Mouse (Mus musculus) heart, embryonic 12.5 days (tissue): Measurements from ENCODE around the gene Mrgpra6. TPM values are rescaled to one million over a fixed set of nuclear protein-coding genes. Genes with fewer than 3 reads are reported as not detected.

Experiments
- ATAC-seq: fragments of 200-750 bp; cut with Nextera tagmentation; 2 replicates; pipeline ENCODE4 v1.8.0; 2017; ENCODE audit warnings: moderate TSS enrichment, moderate library complexity; ENCODE audit not compliant: insufficient number of reproducible peaks, low FRiP score
- H3K27ac ChIP-seq: fragments of 300-500 bp; sonication (generic); 2 replicates; pipeline ENCODE4 v1.5.1; 2016; ENCODE audit warnings: mild to moderate bottlenecking, moderate library complexity; ENCODE audit not compliant: poor library complexity, severe bottlenecking
- H3K27me3 ChIP-seq: fragments of 300-500 bp; sonication (generic); replicated peaks from 2 replicates; pipeline ENCODE4 v1.6.1; 2016; ENCODE audit warnings: mild to moderate bottlenecking, moderate library complexity
- H3K36me3 ChIP-seq: fragments of 300-500 bp; sonication (generic); 2 replicates; pipeline ENCODE4 v1.6.1; 2016; ENCODE audit warnings: mild to moderate bottlenecking, moderate library complexity
- H3K4me1 ChIP-seq: fragments of 300-500 bp; sonication (generic); replicated peaks from 2 replicates; pipeline ENCODE4 v1.6.1; 2016; ENCODE audit warnings: mild to moderate bottlenecking
- H3K4me2 ChIP-seq: fragments of 300-500 bp; sonication (generic); 2 replicates; pipeline ENCODE4 v1.6.1; 2016; ENCODE audit warnings: mild to moderate bottlenecking, moderate library complexity
- H3K4me3 ChIP-seq: fragments of 300-500 bp; sonication (generic); 2 replicates; pipeline ENCODE4 v1.5.1; 2016; ENCODE audit warnings: mild to moderate bottlenecking
- H3K9ac ChIP-seq: fragments of 300-500 bp; sonication (generic); 2 replicates; pipeline ENCODE4 v1.6.1; 2016; ENCODE audit warnings: mild to moderate bottlenecking, moderate library complexity
- H3K9me3 ChIP-seq: fragments of 300-500 bp; sonication (generic); replicated peaks from 2 replicates; pipeline ENCODE4 v1.6.1; 2016; ENCODE audit warnings: mild to moderate bottlenecking, moderate library complexity
- WGBS: fragments of 180-500 bp; shearing (Covaris S2); methylation state at CpG from one replicate; pipeline ENCODE4 v1.1.7; 2016; 5-methylcytosine and 5-hydroxymethylcytosine counted together
- polyA plus RNA-seq: library from polyadenylated mRNA; unstranded; fragments of >200 nt; fragmentation: Nextera tagmentation; extraction: Ambion mirVana; gene quantifications from 2 replicates; pipeline ENCODE4 v1.2.1, GENCODE M21; 2016

Gene Mrgpra6
- not detected in 2 replicates for polyA plus RNA-seq

DNA sequence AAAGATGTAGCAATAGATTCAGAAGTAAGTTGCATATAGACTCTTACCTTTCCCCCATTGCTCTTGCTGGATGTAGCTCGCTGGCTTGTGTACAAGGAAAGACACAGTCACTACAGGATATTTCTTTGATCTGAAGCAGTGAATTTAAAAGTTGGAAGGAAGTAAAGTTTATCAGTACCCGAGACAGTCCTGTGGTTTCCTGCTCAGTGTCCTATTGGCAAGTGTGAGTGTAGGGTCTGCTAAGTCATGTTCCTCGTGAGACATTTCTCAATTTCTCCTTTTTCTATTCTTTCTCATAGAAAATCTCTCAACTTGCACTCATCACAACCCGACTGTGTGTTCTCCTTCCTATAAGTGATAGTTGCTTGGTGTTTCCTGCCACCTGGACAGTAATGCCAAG is at the start of gene Mrgpra6:
Gene Mrgpra6, minus strand, starts transcription at position 91 of the 400 bp plus-strand sequence.
- H3K4me3 ChIP-seq, result no peak within 1 kb of the TSS
- no peaks in the 10 kb centered on the region for H3K4me1 ChIP-seq
- no peak within 1 kb of the TSS for H3K9ac ChIP-seq
- no peak for ATAC-seq
- H3K4me2 ChIP-seq, result no peak within 1 kb of the TSS
- 53% methylated on average over 4 of the region's 4 CpGs for WGBS
- H3K27me3 ChIP-seq, result no peaks in the 10 kb centered on the region
- H3K9me3 ChIP-seq, result no peaks in the 10 kb centered on the region
- H3K27ac ChIP-seq, result no peak within 1 kb of the TSS
- no peaks in the 10 kb centered on the region for H3K36me3 ChIP-seq

DNA sequence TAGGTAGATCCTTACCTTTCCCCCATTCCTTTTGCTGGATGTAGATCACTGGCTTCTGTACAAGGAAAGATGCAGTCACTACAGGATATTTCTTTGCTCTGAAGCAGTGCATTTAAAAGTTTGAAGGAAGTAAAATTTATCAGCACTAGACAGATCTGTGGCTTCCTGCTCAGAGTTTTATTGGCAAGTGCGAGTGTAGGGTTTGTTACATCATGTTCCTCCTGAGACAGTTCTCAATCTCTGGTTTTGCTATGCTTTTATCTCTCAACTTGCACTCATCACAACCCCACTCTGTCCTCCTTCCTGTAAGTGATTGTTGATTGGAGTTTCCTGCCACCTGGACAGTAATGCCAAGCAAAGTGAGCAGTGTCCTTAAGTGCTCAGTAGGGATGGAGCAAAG is 48.0 kb upstream of the Mrgpra6 start, which contains the start of gene Mrgpra9:
Gene Mrgpra9, minus strand, starts transcription at position 79 of the 400 bp plus-strand sequence.
- no peaks in the 10 kb centered on the region for H3K4me1 ChIP-seq
- H3K27ac ChIP-seq, result no peak within 1 kb of the TSS
- no peak within 1 kb of the TSS for H3K9ac ChIP-seq
- no peak for ATAC-seq
- H3K27me3 ChIP-seq, result no peaks in the 10 kb centered on the region
- H3K4me2 ChIP-seq, result no peak within 1 kb of the TSS
- 43% methylated on average over 1 of the region's 1 CpGs for WGBS
- no peaks in the 10 kb centered on the region for H3K9me3 ChIP-seq
- no peaks in the 10 kb centered on the region for H3K36me3 ChIP-seq
- H3K4me3 ChIP-seq, result no peak within 1 kb of the TSS

DNA sequence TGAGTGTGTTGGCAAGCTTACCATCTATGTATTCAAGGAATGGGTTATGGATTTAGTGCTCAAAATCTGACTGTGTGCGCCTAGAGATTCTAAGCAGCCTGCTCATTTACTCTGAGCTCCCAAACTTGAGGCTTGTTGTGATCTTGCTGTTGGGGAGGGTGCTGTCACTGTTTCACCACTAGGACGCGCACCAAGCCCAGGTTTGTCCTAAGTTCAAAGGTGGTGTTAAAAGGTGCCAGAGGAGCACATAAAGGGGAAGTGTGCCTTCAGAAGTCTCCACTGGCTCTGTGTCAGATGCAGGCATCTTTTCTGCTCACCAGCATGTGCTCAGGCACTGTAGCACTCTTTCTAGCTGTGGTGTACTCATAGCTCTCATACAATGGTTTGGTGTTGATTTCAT is 39.9 kb upstream of the Mrgpra6 start:
- Histone ChIP-seq H3K4me3 (no peak overlapping the region), H3K27me3 (no peaks in the 10 kb centered on the region), H3K4me1 (no peaks in the 10 kb centered on the region), H3K9me3 (no peaks in the 10 kb centered on the region), H3K36me3 (no peaks in the 10 kb centered on the region), H3K27ac (no peak overlapping the region), H3K9ac (no peak overlapping the region), H3K4me2 (no peak overlapping the region)
- 62% methylated on average over 3 of the region's 3 CpGs for WGBS
- ATAC-seq, result no peak

GRCm38 (mm10) chr7:47195271-47195670 is 9.4 kb downstream of the Mrgpra6 start:
- ATAC-seq, result no peak
- no peak overlapping the region for H3K9ac ChIP-seq
- no peaks in the 10 kb centered on the region for H3K27me3 ChIP-seq
- H3K27ac ChIP-seq, result no peak overlapping the region
- WGBS, result 57% methylated on average over 1 of the region's 1 CpGs
- no peaks in the 10 kb centered on the region for H3K4me1 ChIP-seq
- H3K9me3 ChIP-seq, result peaks cover 6% of the 10 kb centered on the region; the same call in 1 of the 2 replicates
- no peaks in the 10 kb centered on the region for H3K36me3 ChIP-seq
- no peak overlapping the region for H3K4me2 ChIP-seq
- no peak overlapping the region for H3K4me3 ChIP-seq

DNA sequence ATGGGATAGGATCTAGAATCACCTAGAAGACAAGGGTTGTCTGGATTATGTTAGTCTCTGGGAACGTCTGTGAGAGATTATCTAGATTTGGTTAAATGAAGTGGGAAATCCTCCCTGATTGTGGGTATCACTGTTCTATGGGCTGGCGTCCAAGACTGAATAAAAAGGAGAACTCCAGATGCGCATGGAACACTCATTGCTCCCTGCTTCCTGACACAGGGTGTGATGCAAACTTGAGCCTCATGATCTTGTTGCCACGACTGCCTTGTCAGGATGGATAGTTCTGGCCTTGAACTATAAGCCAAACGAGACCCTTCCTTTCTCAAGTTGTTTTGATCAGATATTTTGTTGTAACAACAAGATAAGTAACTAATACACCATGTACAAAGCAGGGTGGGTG is 33.9 kb downstream of the Mrgpra6 start:
- ATAC-seq, result no peak

GRCm38 (mm10) chr7:47165028-47165427 is 39.7 kb downstream of the Mrgpra6 start:
- 79% methylated on average over 4 of the region's 4 CpGs for WGBS
- Histone ChIP-seq H3K36me3 (no peaks in the 10 kb centered on the region), H3K27ac (no peak overlapping the region), H3K27me3 (no peaks in the 10 kb centered on the region), H3K9ac (no peak overlapping the region), H3K4me1 (no peaks in the 10 kb centered on the region), H3K4me2 (no peak overlapping the region), H3K4me3 (no peak overlapping the region), H3K9me3 (no peaks in the 10 kb centered on the region; the same call in 1 of the 2 replicates)
- ATAC-seq, result no peak

More for the DNA sequence above, 33.9 kb downstream of the Mrgpra6 start:
- Histone ChIP-seq H3K27ac (no peak overlapping the region), H3K4me2 (no peak overlapping the region), H3K4me1 (no peaks in the 10 kb centered on the region), H3K9me3 (no peaks in the 10 kb centered on the region), H3K4me3 (no peak overlapping the region), H3K9ac (no peak overlapping the region), H3K27me3 (no peaks in the 10 kb centered on the region), H3K36me3 (no peaks in the 10 kb centered on the region)
- 58% methylated on average over 5 of the region's 5 CpGs for WGBS

DNA sequence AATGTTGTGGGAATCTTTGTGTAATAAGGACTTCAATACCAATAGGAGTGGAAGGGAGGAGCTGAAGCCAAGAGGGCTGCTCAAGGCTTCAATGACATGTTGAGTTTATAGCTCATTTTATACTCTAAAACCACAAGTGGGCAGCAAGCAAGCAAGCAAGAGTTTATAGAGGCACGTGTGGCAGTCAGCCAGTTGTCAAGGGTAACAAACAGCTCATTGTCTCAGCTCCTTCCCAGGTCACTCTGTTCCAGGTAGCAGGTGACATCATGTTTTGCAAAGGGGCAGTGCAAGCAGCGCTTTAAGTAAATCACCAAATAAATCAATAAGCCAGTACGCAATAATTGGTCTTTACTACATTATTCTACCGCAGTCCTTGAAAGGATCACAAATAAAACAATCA is 41.5 kb downstream of the Mrgpra6 start:
- no peak overlapping the region for H3K4me2 ChIP-seq
- 72% methylated on average over 4 of the region's 4 CpGs for WGBS
- H3K4me3 ChIP-seq, result no peak overlapping the region
- no peaks in the 10 kb centered on the region; the same call in 1 of the 2 replicates for H3K9me3 ChIP-seq
- no peaks in the 10 kb centered on the region for H3K36me3 ChIP-seq
- H3K9ac ChIP-seq, result no peak overlapping the region
- H3K27ac ChIP-seq, result no peak overlapping the region
- ATAC-seq, result no peak
- H3K4me1 ChIP-seq, result no peaks in the 10 kb centered on the region
- no peaks in the 10 kb centered on the region for H3K27me3 ChIP-seq

- H3K36me3 ChIP-seq, result no peaks in the 10 kb centered on the region
- H3K4me3 ChIP-seq, result no peak overlapping the region
- whole genome bisulfite sequencing, result 46% methylated on average over 2 of the region's 2 CpGs
- peaks cover 2% of the 10 kb centered on the region; the same call in 1 of the 2 replicates for H3K9me3 ChIP-seq
- H3K4me1 ChIP-seq, result no peaks in the 10 kb centered on the region
- H3K27ac ChIP-seq, result no peak overlapping the region
- H3K9ac ChIP-seq, result no peak overlapping the region
- no peak overlapping the region for H3K4me2 ChIP-seq
- H3K27me3 ChIP-seq, result no peaks in the 10 kb centered on the region
- no peak for ATAC-seq
Measured at GRCm38 (mm10) chr7:47158451-47158850, 46.3 kb downstream of the Mrgpra6 start.

- peaks cover 2% of the 10 kb centered on the region; the same call in 1 of the 2 replicates for H3K9me3 ChIP-seq
- H3K9ac ChIP-seq, result no peak overlapping the region
- no peaks in the 10 kb centered on the region for H3K27me3 ChIP-seq
- H3K4me2 ChIP-seq, result no peak overlapping the region
- no peak for ATAC-seq
- H3K27ac ChIP-seq, result no peak overlapping the region
- no peaks in the 10 kb centered on the region for H3K36me3 ChIP-seq
- 76% methylated on average over 9 of the region's 9 CpGs for WGBS
- H3K4me3 ChIP-seq, result no peak overlapping the region
- H3K4me1 ChIP-seq, result no peaks in the 10 kb centered on the region
Measured at GRCm38 (mm10) chr7:47157743-47158142, 47.0 kb downstream of the Mrgpra6 start.

DNA sequence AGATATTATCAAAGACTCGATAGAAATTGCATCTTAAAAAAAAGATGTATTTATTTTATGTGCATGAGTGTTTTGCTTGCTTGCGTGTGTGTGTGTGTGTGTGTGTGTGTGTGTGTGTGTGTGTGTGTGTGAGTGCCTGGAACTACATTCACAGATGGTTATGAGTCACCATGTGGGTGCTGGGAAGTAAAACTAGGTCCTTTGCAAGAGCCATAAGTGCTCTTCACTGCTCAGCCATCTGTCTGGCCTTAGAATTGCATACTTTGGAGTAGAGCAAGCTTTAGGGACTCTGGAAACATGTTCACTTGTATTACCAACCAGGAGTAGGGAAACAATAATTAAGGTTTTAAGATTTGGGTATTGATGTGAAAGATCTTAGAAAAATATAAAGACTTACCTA is 48.9 kb downstream of the Mrgpra6 start:
- Histone ChIP-seq H3K9ac (no peak overlapping the region), H3K27ac (no peak overlapping the region), H3K4me2 (no peak overlapping the region), H3K4me3 (no peak overlapping the region), H3K9me3 (peaks cover 2% of the 10 kb centered on the region; the same call in 1 of the 2 replicates), H3K27me3 (no peaks in the 10 kb centered on the region), H3K4me1 (no peaks in the 10 kb centered on the region), H3K36me3 (no peaks in the 10 kb centered on the region)
- no peak for ATAC-seq
- WGBS, result 76% methylated on average over 2 of the region's 2 CpGs

DNA sequence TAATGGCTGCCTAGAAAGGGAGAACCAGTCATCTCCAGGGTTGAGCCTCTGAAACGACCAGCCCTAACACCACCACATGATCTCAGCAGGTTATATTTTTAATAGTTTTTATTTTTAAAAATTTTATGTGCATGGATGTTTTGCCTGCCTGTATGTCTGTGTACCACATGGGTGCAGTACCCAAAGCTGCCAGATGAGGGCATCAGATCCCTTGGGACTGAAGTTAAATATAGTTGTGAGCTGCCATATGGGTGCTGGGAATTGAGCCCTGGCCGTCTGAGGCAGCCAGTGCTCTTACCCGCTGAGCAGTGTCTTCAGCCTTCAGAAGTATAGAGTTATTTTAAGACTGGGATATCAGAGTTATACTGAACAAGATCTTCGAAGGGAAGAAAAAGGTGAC is 49.3 kb downstream of the Mrgpra6 start:
- WGBS, result 83% methylated on average over 4 of the region's 4 CpGs

GRCm38 (mm10) chr7:47150420-47151061 is 54.2 kb downstream of the Mrgpra6 start:
- Histone ChIP-seq H3K4me1 (no peaks in the 10 kb centered on the region), H3K9ac (no peak overlapping the region), H3K27ac (no peak overlapping the region), H3K4me2 (peak overlapping the region; percentile 11; the same call in 1 of the 2 replicates), H3K27me3 (no peaks in the 10 kb centered on the region), H3K4me3 (no peak overlapping the region), H3K36me3 (no peaks in the 10 kb centered on the region), H3K9me3 (0 out of 2 replicates have a peak, but pooled peaks cover 2% of the 10 kb centered on the region)
- WGBS, result 13% methylated on average over 11 of the region's 11 CpGs
- no peak for ATAC-seq

More for the DNA sequence above, 49.3 kb downstream of the Mrgpra6 start:
- no peaks in the 10 kb centered on the region for H3K27me3 ChIP-seq
- no peak overlapping the region for H3K9ac ChIP-seq
- H3K4me3 ChIP-seq, result no peak overlapping the region
- H3K27ac ChIP-seq, result no peak overlapping the region
- no peaks in the 10 kb centered on the region for H3K36me3 ChIP-seq
- H3K4me1 ChIP-seq, result no peaks in the 10 kb centered on the region
- peaks cover 2% of the 10 kb centered on the region; the same call in 1 of the 2 replicates for H3K9me3 ChIP-seq
- no peak overlapping the region for H3K4me2 ChIP-seq
- ATAC-seq, result no peak
